Mouse (Mus musculus): ENCODE results near the gene Cit. TPM values are rescaled to one million over a fixed set of nuclear protein-coding genes. Genes with fewer than 3 reads are reported as not detected.

Gene Cit
- total and polyA plus RNA-seq, 3 experiments: 21.5 to 32.9 (median 24.1) TPM

DNA sequence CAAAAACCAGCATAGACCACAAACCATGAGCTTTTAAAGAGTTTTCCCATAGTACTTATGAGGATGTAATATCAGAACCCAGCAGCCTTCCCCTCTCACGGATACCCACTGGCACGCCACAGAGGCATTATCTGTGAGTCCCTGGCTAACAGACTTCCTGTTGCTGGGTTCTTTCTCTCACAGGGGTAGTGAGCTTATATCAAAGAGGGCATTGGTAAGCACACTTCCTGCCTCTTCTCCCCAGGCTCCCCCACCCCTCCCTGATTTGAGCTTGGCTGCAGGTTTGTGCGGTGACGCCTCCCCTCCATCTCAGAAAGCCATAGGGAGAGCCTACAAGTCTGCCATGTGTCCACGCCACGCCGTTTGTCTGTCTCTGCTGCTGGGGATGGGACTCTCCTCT lies 184.0 kb downstream of the Cit start:
- peak overlapping the region; percentile 59; the same call in 1 of the 2 replicates for H3K9ac ChIP-seq (ENCODE audit: control insufficient read depth, low read depth, low read length, poor library complexity, severe bottlenecking)
- H3K4me1 ChIP-seq (ENCODE audit: control insufficient read depth in 1 of 2, insufficient read depth in 2 of 2, low read length in 2 of 2): peaks cover 24 to 46% of the 10 kb centered on the region in 2 experiments
- H3K79me2 ChIP-seq (ENCODE audit: control insufficient read depth, insufficient read depth, low read length, poor library complexity): peaks cover 6% of the 10 kb centered on the region
- H3K36me3 ChIP-seq (ENCODE audit: control insufficient read depth in 1 of 2, insufficient read depth in 2 of 2, low read length in 2 of 2): peaks cover 0 to 39% of the 10 kb centered on the region in 2 experiments; a peak in 2 of 4 replicates
- TF ChIP-seq MYC (IDR thresholded peaks at IDR 0.05; ENCODE audit: low read depth, low read length) (0 out of 2 replicates have a peak, but pooled peaks have one; percentile 54), RCOR1 (IDR thresholded peaks at IDR 0.05; ENCODE audit: low read depth, low read length) (peak; percentile 84; the same call in 1 of the 2 replicates), UBTF (IDR thresholded peaks at IDR 0.05; ENCODE audit: borderline replicate concordance, insufficient read depth, low read depth, low read length) (no peak), BHLHE40 (IDR thresholded peaks at IDR 0.05; ENCODE audit: borderline replicate concordance, low read depth, low read length) (peak; percentile 93), ZMIZ1 (IDR thresholded peaks at IDR 0.05; ENCODE audit: low read depth, low read length) (no peak), SIN3A (IDR thresholded peaks at IDR 0.05; ENCODE audit: low read length) (peak; percentile 53; the same call in 1 of the 2 replicates), MAZ (IDR thresholded peaks at IDR 0.05; ENCODE audit: low read depth, low read length) (peak; percentile 28), TAL1 (IDR thresholded peaks at IDR 0.05; ENCODE audit: low read length) (peak; percentile 96), RAD21 (IDR thresholded peaks at IDR 0.05; ENCODE audit: low read depth, low read length) (no peak), GATA1 (IDR thresholded peaks at IDR 0.05; ENCODE audit: low read depth, low read length) (peak; percentile 92), TCF12 (IDR thresholded peaks at IDR 0.05; ENCODE audit: low read depth, low read length) (peak; percentile 95), MAFK (IDR thresholded peaks at IDR 0.05; ENCODE audit: borderline replicate concordance, low read depth, low read length) (no peak), SMC3 (IDR thresholded peaks at IDR 0.05; ENCODE audit: low read depth, low read length) (no peak), E2F4 (IDR thresholded peaks at IDR 0.05; ENCODE audit: borderline replicate concordance, low read depth, low read length) (no peak), MYB (IDR thresholded peaks at IDR 0.05; ENCODE audit: low read depth, low read length) (0 out of 2 replicates have a peak, but pooled peaks have one; percentile 47), CHD2 (IDR thresholded peaks at IDR 0.05; ENCODE audit: low read length) (no peak), EP300 (IDR thresholded peaks at IDR 0.05; ENCODE audit: low read depth in 1 of 2, low read length in 2 of 2) (peak; percentile 87 to 96), ELF1 (IDR thresholded peaks at IDR 0.05; ENCODE audit: low read depth, low read length) (0 out of 2 replicates have a peak, but pooled peaks have one; percentile 62), POLR2A (IDR thresholded peaks at IDR 0.05; ENCODE audit: control insufficient read depth in 1 of 2, insufficient read depth in 1 of 2, low read depth in 1 of 2, low read length in 2 of 2, poor library complexity in 1 of 2) (peak in 1 of 2 experiments; percentile 36; a peak in 1 of 4 replicates), USF2 (IDR thresholded peaks at IDR 0.05; ENCODE audit: borderline replicate concordance in 1 of 2, insufficient read depth in 1 of 2, low read depth in 1 of 2, low read length in 2 of 2) (no peak), NELFE (IDR thresholded peaks at IDR 0.05; ENCODE audit: low read depth, low read length) (no peak), POLR2AphosphoS5 (IDR thresholded peaks at IDR 0.05; ENCODE audit: borderline replicate concordance, low read depth, low read length) (no peak), USF1 (IDR thresholded peaks at IDR 0.05; ENCODE audit: low read depth, low read length) (no peak), ETS1 (IDR thresholded peaks at IDR 0.05; ENCODE audit: low read depth, low read length) (peak; percentile 93), JUND (IDR thresholded peaks at IDR 0.05; ENCODE audit: low read depth, low read length) (no peak)
- peak overlapping the region; percentile 96 for H3K27ac ChIP-seq (ENCODE audit: control insufficient read depth, low read depth, low read length)
- DNase-seq (ENCODE audit: low read depth, low spot score): peak; percentile 93
- H3K9me3 ChIP-seq (replicated peaks; ENCODE audit: insufficient read depth, low read length): no peaks in the 10 kb centered on the region
- no peaks in the 10 kb centered on the region for H3K27me3 ChIP-seq (ENCODE audit: control insufficient read depth in 1 of 2, insufficient read depth in 2 of 2, low read length in 2 of 2)
- H3K4me3 ChIP-seq (ENCODE audit: control insufficient read depth in 1 of 2, insufficient read depth in 1 of 2, low read depth in 2 of 2, low read length in 2 of 2): peak overlapping the region in 1 of 2 experiments; percentile 52; a peak in 2 of 4 replicates

Data from MEL (cell line).